Mouse (Mus musculus): ENCODE data around the gene Sesn3.

DNA sequence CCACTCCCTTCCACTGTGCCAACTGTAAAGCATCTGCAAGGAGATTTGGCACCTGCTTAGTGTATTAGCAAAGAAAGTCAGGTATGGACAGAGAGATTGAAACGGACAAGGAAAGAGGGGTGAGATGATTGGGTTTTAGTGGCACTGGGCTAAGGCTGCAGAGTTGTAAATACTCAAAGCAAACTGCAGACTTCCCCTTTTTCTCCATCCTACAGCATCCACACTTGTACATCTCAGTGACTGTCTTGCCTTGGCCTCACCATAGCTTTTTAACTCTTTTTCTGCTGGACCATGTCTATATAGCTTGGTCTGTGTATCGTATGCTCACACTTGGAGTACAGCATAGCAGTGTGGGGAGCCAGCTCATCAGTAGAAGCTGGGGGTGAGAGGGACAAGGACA lies 75.9 kb downstream of the Sesn3 start:
- TF ChIP-seq EP300 (IDR thresholded peaks at IDR 0.05): no peak
- TF ChIP-seq CTCF (IDR thresholded peaks at IDR 0.05): no peak

Measured in lung, postnatal 0 days (tissue).